Mouse (Mus musculus) lung, postnatal 25 days (tissue): Measurements from ENCODE around the gene Faf1.

Experiments used
- DNase-seq: peaks from one replicate; pipeline ENCODE4 v3.0.0; 2022; ENCODE audit warnings: low spot score

Faf1 gene

GRCm38 (mm10) chr4:109782577-109783114 lies 106.3 kb downstream of the Faf1 start:
- no peak for DNase-seq

- DNase-seq, result no peak
These were observed 113.1 kb downstream of the Faf1 start for GRCm38 (mm10) chr4:109789347-109790001.

- DNase-seq, result no peak
These were observed 115.9 kb downstream of the Faf1 start for GRCm38 (mm10) chr4:109792331-109792730.

- DNase-seq, result no peak
These were observed 116.7 kb downstream of the Faf1 start for GRCm38 (mm10) chr4:109793072-109793471.

DNA sequence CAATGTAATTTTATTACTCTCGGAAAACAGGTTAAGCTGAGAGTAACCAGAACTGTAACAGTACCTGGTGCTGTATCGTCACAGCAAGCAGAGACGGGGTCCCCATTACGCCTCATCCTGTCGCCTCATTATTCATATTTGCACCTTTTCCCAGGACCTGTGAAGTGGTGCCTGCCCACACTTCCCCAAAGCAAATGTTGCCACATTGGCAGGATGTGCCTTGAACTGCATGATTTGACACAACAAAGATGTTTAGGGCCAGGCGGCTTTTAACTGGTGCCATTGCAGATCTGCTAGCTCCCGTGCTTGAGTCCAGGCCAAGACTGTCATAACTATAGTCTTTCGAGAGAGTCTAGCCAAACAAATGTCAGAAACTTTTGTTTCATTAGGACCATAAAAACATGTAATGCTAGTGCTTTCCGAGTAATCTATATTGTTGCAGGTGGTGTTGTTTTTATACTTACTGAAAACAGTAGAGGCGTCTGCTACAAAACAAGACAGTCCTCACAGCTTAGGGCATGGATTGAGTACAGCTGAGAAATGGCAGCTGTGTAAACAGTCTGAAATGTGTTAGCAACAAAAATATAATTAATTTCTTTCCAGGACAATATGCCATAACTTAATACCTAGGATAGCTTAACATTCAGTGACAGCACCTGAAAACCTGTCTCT lies 121.3 kb downstream of the Faf1 start:
- DNase-seq, result no peak

GRCm38 (mm10) chr4:109806408-109806807 lies 130.0 kb downstream of the Faf1 start:
- no peak for DNase-seq

DNA sequence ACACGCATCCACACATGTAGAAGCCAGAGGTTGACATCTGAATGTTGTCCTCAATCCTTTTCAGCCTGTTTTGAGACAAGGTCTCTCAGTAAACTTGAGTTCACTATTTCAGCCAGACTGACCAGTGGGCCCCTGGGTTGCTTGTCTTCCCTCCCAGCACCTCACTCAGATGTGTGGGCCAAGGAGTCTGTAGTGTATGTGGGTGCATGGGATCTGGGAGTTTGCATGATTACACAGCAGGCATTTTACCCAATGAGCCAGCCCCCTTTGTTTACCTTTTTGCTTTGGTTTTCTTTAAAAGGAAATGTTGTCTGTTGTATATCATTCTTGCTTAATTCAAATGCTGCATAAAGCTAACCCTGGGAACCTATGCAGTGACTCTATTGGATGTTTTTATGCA lies 138.8 kb downstream of the Faf1 start:
- DNase-seq, result no peak

GRCm38 (mm10) chr4:109815592-109815991 lies 139.2 kb downstream of the Faf1 start:
- no peak for DNase-seq

GRCm38 (mm10) chr4:109819455-109819854 lies 143.1 kb downstream of the Faf1 start:
- no peak for DNase-seq

DNA sequence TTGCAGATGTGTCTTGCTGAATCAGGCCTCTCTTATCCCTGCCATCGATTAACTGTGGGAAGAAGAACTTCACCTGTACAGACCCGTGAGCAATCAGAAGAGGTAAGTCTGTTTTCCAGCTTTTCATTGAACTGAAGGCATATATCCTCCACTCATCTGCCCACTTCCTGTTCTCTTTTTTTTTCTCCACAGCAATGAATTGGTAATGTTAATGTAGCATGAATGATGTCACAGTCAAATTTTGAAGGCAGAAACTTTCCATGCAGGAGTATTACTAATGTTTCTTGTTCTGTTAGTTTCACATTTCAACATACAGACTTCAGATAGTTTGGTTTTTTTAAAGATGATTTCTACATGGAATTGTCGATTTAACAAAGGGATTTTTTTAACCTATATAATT lies 153.4 kb downstream of the Faf1 start:
- no peak for DNase-seq

GRCm38 (mm10) chr4:109857851-109858250 lies 181.5 kb downstream of the Faf1 start:
- no peak for DNase-seq

GRCm38 (mm10) chr4:109858571-109859392 lies 182.4 kb downstream of the Faf1 start:
- no peak for DNase-seq

- no peak for DNase-seq
These were observed 183.0 kb downstream of the Faf1 start for GRCm38 (mm10) chr4:109859401-109859800.

DNA sequence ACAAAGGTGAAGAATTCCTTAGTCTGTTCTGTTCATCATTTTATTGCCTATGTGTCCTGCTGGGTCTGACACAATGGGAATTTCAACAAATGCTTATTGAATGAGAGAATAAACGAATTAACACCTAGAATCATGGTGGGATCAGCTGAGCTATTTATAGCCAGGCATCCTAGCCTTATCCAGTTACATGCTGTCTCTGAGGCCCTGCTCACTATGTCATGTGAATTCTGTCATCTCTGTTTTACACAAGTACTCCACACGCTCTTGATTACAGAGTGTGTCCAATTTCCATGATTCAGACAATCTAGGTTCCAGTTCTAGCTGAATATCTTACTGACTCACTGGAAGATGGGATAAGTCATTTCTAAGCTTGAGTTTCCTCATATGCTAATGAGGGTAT lies 183.9 kb downstream of the Faf1 start:
- DNase-seq, result no peak

GRCm38 (mm10) chr4:109862271-109862670 lies 185.9 kb downstream of the Faf1 start:
- no peak for DNase-seq

DNA sequence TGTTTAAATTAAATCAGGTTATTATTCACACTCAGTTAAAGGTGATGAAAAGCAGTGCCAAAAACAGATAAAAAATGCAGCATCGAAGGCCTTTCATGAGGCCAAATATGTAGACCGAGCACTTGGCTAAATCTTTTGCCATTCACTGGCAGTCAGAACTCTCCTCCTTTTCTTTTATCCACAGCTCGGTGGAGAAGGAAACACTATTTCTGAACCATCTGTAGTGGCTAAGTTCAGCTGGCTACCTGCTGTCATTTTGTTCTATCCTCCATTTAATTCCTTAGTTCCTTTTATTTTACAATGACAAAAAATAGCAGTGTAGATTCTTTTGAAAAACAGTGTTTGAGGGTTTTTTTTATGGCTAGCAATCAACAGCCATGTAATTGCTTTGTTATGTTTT lies 186.6 kb downstream of the Faf1 start:
- no peak for DNase-seq

GRCm38 (mm10) chr4:109868897-109869484 lies 192.6 kb downstream of the Faf1 start:
- no peak for DNase-seq

GRCm38 (mm10) chr4:109884333-109884732 lies 207.9 kb downstream of the Faf1 start:
- no peak for DNase-seq

GRCm38 (mm10) chr4:109887856-109888357 lies 211.5 kb downstream of the Faf1 start:
- DNase-seq, result no peak

DNA sequence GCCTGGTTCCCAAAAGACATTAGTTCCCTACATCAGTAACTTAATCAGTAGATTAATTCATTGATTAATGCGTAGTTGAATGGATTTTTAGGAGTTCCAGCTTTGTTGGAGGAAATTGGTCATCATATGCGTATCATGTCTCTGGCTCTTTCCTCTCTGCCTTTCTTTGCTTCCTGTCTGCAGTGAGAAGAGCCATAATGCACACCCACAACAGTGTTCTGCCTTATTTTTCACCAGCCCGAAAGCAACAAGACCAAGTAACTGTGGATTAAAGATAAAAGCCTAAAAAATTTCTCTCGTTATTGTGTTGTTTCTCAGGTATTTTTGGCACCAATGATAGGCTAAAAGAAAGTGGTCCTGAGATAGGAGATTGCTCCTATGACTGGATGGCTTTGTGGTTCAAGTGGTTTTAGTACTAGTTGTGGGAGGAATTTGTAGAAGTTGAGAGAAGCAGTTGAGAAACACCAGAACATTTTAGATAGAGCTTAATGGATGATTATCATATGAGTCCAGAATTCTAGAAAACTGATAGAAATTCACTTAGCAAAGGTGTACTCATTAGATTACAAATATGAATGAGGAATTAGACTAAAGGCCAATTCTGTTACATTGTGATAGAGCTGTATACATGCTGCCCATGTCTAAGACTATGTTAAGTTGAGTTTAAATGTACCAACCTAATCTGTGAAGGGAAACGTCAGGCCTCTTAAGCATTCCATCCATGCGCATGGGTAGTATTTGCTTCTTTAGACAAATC lies 221.6 kb downstream of the Faf1 start:
- no peak for DNase-seq

GRCm38 (mm10) chr4:109901076-109901475 lies 224.7 kb downstream of the Faf1 start:
- no peak for DNase-seq
